Mouse (Mus musculus): Measurements from ENCODE around the gene Tecr. TPM values are rescaled to one million over a fixed set of nuclear protein-coding genes. Genes with fewer than 3 reads are reported as not detected.
A peak's percentile ranks its signal among the peaks of the same experiment; 100 is the strongest.

Gene Tecr
- total and polyA plus RNA-seq, 3 experiments = 445 to 935 (median 505) TPM

DNA sequence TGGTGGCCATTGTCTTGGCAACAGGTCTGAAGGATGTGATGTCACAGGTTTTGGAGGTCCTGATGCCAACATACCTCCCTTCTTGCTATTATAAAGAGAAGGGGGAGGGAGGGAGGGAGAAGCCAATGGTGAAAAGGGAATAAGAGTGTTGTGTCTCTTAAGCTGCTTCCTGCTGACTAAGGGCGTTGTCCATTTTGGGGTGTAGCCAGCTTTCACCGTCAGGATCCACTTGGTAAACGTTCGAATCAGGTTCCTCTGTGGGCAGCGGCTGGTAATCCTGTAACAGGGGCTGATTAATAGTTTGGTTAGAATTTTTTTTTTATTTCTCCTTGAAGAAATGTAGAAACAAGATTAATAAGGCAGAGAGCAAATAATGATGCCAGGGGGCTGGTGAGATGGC is 31.9 kb upstream of the Tecr start:
- WGBS = 46% methylated on average over 5 of the region's 5 CpGs
- Histone ChIP-seq H3K79me2 (replicated peaks; ENCODE audit: control insufficient read depth, insufficient read depth, low read length) (no peaks in the 10 kb centered on the region), H3K4me1 (ENCODE audit: control insufficient read depth, insufficient read depth, low read length) (no peaks in the 10 kb centered on the region), H3K27ac (no peak overlapping the region), H3K4me3 (no peak overlapping the region), H3K27me3 (ENCODE audit: control insufficient read depth, insufficient read depth, low read length) (no peaks in the 10 kb centered on the region), H3K36me3 (ENCODE audit: control insufficient read depth, insufficient read depth, low read length) (no peaks in the 10 kb centered on the region), H3K9ac (ENCODE audit: low read depth, low read length) (no peak overlapping the region)
- TF ChIP-seq CTCF (IDR thresholded peaks at IDR 0.05) = no peak
- TF ChIP-seq EP300 (IDR thresholded peaks at IDR 0.05; ENCODE audit: insufficient read depth, low read depth, low read length) = no peak
- TF ChIP-seq POLR2A (IDR thresholded peaks at IDR 0.05; ENCODE audit: insufficient read depth, low read depth, low read length) = no peak
- intact Hi-C loops (cut with DNase I) = no loop called here
- DNase-seq = no peak

DNA sequence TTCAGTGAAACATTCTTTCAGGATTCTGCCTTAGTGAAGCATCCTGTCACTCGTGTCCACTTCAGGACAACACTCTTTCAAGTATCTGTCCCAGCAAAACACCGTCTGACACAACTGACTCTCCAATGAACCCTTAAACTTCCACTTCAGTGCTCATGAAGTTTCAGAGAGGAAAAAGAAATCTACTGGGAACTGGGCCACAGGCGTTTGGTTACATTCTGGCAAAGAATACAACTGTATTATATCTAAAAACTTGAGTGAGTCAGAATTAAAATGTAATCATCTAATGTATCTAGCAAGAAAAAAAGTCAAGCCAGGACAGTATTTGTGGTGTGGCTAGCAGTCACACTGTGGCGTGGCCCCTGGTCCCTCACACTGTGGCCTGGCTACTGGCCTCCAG is 31.1 kb upstream of the Tecr start:
- Histone ChIP-seq H3K4me1 (ENCODE audit: control insufficient read depth, insufficient read depth, low read length) (no peaks in the 10 kb centered on the region), H3K27me3 (ENCODE audit: control insufficient read depth, insufficient read depth, low read length) (no peaks in the 10 kb centered on the region), H3K27ac (no peak overlapping the region), H3K36me3 (ENCODE audit: control insufficient read depth, insufficient read depth, low read length) (no peaks in the 10 kb centered on the region), H3K79me2 (replicated peaks; ENCODE audit: control insufficient read depth, insufficient read depth, low read length) (no peaks in the 10 kb centered on the region), H3K4me3 (no peak overlapping the region), H3K9ac (ENCODE audit: low read depth, low read length) (no peak overlapping the region)
- WGBS = 64% methylated on average over 4 of the region's 4 CpGs
- TF ChIP-seq CTCF (IDR thresholded peaks at IDR 0.05) = no peak
- no peak for TF ChIP-seq EP300 (IDR thresholded peaks at IDR 0.05; ENCODE audit: insufficient read depth, low read depth, low read length)
- no peak for TF ChIP-seq POLR2A (IDR thresholded peaks at IDR 0.05; ENCODE audit: insufficient read depth, low read depth, low read length)
- no peak for DNase-seq
- intact Hi-C loops (cut with DNase I) = no loop called here

- DNase-seq = no peak
- no peak overlapping the region for H3K9ac ChIP-seq (ENCODE audit: low read depth, low read length)
- H3K27me3 ChIP-seq (ENCODE audit: control insufficient read depth, insufficient read depth, low read length) = no peaks in the 10 kb centered on the region
- 73% methylated on average over 7 of the region's 7 CpGs for WGBS
- H3K4me3 ChIP-seq = no peak overlapping the region
- H3K36me3 ChIP-seq (ENCODE audit: control insufficient read depth, insufficient read depth, low read length) = no peaks in the 10 kb centered on the region
- TF ChIP-seq CTCF (IDR thresholded peaks at IDR 0.05) (no peak), EP300 (IDR thresholded peaks at IDR 0.05; ENCODE audit: insufficient read depth, low read depth, low read length) (no peak), POLR2A (IDR thresholded peaks at IDR 0.05; ENCODE audit: insufficient read depth, low read depth, low read length) (no peak)
- no peaks in the 10 kb centered on the region for H3K4me1 ChIP-seq (ENCODE audit: control insufficient read depth, insufficient read depth, low read length)
- H3K79me2 ChIP-seq (replicated peaks; ENCODE audit: control insufficient read depth, insufficient read depth, low read length) = no peaks in the 10 kb centered on the region
- H3K27ac ChIP-seq = no peak overlapping the region
- intact Hi-C loops (cut with DNase I) = no loop called here
These were observed 24.4 kb upstream of the Tecr start for GRCm38 (mm10) chr8:83632083-83632707.

DNA sequence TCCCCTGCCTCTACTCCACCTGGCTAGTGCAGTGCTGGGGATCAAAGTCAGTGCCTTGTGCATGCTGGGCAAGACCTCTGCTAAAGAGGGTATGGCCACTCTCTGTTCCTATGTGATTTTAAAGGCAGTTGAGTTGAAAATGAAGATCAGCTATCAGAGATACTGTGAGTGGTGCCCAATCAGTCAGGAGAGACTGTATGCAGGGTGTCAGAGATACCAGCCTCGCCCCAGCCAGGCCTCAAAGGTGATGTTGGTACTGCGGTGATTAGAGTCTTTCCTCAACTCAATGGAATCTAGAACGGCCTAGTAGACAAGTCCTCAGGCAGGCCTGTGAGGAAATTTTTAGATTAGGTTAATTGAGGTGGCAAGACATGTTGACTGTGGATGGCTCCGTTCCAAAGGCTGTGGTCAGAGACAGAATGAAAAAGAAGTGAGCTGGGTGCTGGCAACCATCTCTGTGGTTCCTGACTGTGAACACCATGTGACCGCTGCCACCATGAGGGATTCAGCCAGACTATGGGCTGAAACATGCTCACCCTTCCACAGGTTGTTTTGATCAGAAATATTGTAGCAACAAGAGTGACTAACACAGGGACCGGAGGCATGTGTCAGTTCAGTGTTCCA is 18.0 kb upstream of the Tecr start:
- H3K4me1 ChIP-seq (ENCODE audit: control insufficient read depth, insufficient read depth, low read length) = no peaks in the 10 kb centered on the region
- no peak overlapping the region for H3K9ac ChIP-seq (ENCODE audit: low read depth, low read length)
- intact Hi-C loops (cut with DNase I) = no loop called here
- no peaks in the 10 kb centered on the region for H3K27me3 ChIP-seq (ENCODE audit: control insufficient read depth, insufficient read depth, low read length)
- no peaks in the 10 kb centered on the region for H3K79me2 ChIP-seq (replicated peaks; ENCODE audit: control insufficient read depth, insufficient read depth, low read length)
- no peaks in the 10 kb centered on the region for H3K36me3 ChIP-seq (ENCODE audit: control insufficient read depth, insufficient read depth, low read length)
- no peak overlapping the region for H3K27ac ChIP-seq
- no peak for TF ChIP-seq CTCF (IDR thresholded peaks at IDR 0.05)
- no peak for TF ChIP-seq POLR2A (IDR thresholded peaks at IDR 0.05; ENCODE audit: insufficient read depth, low read depth, low read length)
- no peak for TF ChIP-seq EP300 (IDR thresholded peaks at IDR 0.05; ENCODE audit: insufficient read depth, low read depth, low read length)
- no peak for DNase-seq
- 70% methylated on average over 6 of the region's 6 CpGs for WGBS
- no peak overlapping the region for H3K4me3 ChIP-seq

GRCm38 (mm10) chr8:83624739-83625138 is 17.0 kb upstream of the Tecr start:
- Histone ChIP-seq H3K27ac (no peak overlapping the region), H3K27me3 (ENCODE audit: control insufficient read depth, insufficient read depth, low read length) (no peaks in the 10 kb centered on the region), H3K4me3 (no peak overlapping the region), H3K36me3 (ENCODE audit: control insufficient read depth, insufficient read depth, low read length) (no peaks in the 10 kb centered on the region), H3K9ac (ENCODE audit: low read depth, low read length) (no peak overlapping the region), H3K79me2 (replicated peaks; ENCODE audit: control insufficient read depth, insufficient read depth, low read length) (no peaks in the 10 kb centered on the region), H3K4me1 (ENCODE audit: control insufficient read depth, insufficient read depth, low read length) (no peaks in the 10 kb centered on the region)
- no peak for DNase-seq
- intact Hi-C loops (cut with DNase I) = loop anchor here (5.0 kb wide), 1 partner anchor 522 kb away; no protein-coding TSS in a partner anchor
- WGBS = 26% methylated on average over 3 of the region's 3 CpGs
- TF ChIP-seq EP300 (IDR thresholded peaks at IDR 0.05; ENCODE audit: insufficient read depth, low read depth, low read length) = no peak
- no peak for TF ChIP-seq POLR2A (IDR thresholded peaks at IDR 0.05; ENCODE audit: insufficient read depth, low read depth, low read length)
- TF ChIP-seq CTCF (IDR thresholded peaks at IDR 0.05) = peak; percentile 75

- Histone ChIP-seq H3K79me2 (replicated peaks; ENCODE audit: control insufficient read depth, insufficient read depth, low read length) (no peaks in the 10 kb centered on the region), H3K27ac (no peak overlapping the region), H3K4me1 (ENCODE audit: control insufficient read depth, insufficient read depth, low read length) (no peaks in the 10 kb centered on the region), H3K9ac (ENCODE audit: low read depth, low read length) (no peak overlapping the region), H3K27me3 (ENCODE audit: control insufficient read depth, insufficient read depth, low read length) (no peaks in the 10 kb centered on the region), H3K4me3 (no peak overlapping the region), H3K36me3 (ENCODE audit: control insufficient read depth, insufficient read depth, low read length) (no peaks in the 10 kb centered on the region)
- 75% methylated on average over 7 of the region's 7 CpGs for WGBS
- no peak for TF ChIP-seq CTCF (IDR thresholded peaks at IDR 0.05)
- no peak for TF ChIP-seq EP300 (IDR thresholded peaks at IDR 0.05; ENCODE audit: insufficient read depth, low read depth, low read length)
- no peak for TF ChIP-seq POLR2A (IDR thresholded peaks at IDR 0.05; ENCODE audit: insufficient read depth, low read depth, low read length)
- intact Hi-C loops (cut with DNase I) = loop anchor here (5.0 kb wide), 1 partner anchor 521 kb away; no protein-coding TSS in a partner anchor
- no peak for DNase-seq
These were observed 15.8 kb upstream of the Tecr start for GRCm38 (mm10) chr8:83623549-83623948.

Data from heart, adult 2 months (tissue).